Mouse (Mus musculus): Measurements from ENCODE around the gene Gkn2. TPM values are rescaled to one million over a fixed set of nuclear protein-coding genes. Genes with fewer than 3 reads are reported as not detected.

Gkn2 gene
- not detected for total RNA-seq (2021)
- long read RNA-seq, experiment 1, result 0 reads
- long read RNA-seq, experiment 2, result 0 reads

DNA sequence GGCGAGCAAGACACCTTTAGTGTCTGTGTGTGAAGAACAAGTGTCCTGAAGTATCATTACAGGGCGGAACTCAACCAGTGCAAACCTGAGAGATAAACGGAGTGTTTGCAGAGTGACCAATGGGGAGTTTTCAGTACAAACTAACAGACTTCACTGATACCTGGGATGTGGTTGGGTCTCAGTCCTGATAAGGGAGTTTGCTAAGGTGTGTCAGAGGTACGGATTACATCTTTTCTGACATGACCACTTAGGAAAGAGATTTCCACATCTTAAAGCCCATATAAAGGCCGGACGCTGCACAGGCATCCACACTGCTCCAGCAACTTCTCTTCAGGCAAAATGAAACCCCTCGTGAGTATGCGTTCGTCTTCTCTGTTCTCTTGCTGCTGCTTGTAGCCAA is at the start of gene Gkn2:
TSS of gene Gkn2 (plus strand) at position 301 of the 400 bp plus-strand sequence.
- no peak for DNase-seq
- intact Hi-C loops (cut with DNase I), result no loop called here

DNA sequence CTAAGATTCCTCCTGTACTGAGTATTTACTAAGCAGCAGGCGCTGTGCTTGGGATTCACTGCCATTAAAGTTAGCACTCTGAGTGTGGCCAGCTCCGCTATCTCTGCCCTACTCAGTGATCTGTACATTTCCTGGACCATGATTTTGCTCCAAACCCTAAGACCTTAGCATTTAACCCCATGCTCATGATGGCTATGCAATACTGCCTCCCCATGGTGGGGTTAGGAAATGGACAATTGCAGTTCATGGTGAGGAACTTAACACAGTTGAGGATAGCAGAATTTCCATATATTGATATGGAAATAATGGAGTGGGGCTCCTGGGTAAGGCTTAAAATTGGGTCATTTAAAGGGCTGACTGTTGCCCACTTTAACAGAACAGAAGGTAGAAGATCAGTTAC is 49.8 kb upstream of the Gkn2 start:
- DNase-seq, result peak in 1 of 2 experiments; percentile 59
- intact Hi-C loops (cut with DNase I), result loop anchor here (1.0 kb wide), 1 partner anchor 222 kb away; no protein-coding TSS in a partner anchor

DNA sequence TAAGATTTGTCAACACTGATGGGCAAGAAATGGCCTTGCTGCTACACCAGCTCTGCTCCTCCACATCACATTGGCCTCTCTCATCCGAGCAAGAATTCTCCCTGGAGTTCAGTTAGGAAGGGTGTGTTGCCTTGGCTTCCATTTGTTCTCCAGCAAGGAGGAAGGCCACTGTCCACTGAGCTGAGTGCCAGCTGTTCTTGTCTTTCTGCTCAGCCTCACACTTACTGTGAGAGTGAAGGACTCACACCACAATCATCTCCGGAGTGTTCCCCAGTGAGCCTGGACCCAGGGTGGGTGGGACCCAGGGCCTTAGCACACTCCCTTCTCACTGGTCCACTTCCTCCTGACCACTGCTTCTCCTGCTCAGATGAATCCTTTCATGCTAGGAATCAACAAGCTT is 46.2 kb upstream of the Gkn2 start:
- intact Hi-C loops (cut with DNase I), result no loop called here
- no peak for DNase-seq

DNA sequence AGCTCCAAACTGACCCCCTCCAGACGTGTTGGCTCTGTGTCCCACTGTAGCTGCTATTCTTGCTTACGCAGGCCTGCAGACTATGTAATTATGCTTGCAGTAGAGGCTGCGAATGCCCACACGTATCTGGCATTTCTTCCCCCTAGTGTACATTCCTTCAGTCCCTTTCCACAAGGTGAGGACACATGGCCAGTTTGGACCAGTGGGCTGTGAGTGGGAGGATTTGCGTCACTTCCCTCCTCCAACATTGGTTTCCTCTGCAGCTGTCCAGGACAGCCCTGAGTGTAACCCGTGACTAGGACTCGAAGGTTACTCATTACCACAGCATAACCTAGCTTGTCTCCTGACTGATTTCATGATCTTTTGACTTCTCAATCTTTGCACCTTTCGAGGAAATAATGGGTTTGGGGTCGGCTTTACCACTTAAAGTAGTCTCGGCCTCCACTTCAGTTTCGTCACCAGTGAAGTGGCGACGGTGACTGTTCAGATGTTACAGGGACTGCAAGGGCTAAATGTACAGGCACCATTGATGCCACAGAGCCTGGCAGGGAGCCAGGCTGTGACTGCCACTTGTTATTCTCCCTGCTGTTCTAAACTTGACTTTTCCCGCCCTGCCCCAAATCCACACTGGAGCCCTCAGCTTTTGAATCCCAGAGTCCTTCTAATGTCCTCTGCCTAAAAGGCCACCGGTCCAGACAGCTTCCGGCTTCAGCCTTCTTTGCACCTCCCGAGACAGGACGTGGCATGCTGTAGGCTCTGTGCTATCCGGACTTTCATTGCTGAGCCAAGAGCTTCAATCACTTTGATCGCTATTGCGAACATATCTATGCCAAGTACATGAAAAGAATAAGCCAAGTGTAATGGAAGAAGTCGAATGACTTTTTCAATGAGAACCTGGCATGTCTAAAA is 44.6 kb upstream of the Gkn2 start:
- no peak for DNase-seq
- intact Hi-C loops (cut with DNase I), result no loop called here

DNA sequence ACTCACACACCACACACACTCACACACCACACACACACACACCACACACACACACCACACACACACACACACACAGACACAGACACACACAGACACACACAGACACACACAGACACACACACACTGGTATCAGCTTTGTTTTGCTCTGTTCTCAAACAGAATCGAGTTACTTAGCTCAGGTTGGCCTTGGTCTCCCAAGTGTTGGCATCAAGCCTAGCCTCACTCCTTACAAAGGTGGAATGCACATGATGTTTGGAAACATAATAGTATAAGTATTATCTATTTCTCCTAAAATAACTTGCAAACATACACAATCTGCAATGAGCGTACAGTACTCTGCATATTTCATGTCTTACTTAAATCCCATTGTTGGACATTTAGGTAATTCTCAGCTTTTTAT is 40.8 kb upstream of the Gkn2 start:
- DNase-seq, result no peak
- intact Hi-C loops (cut with DNase I), result no loop called here

DNA sequence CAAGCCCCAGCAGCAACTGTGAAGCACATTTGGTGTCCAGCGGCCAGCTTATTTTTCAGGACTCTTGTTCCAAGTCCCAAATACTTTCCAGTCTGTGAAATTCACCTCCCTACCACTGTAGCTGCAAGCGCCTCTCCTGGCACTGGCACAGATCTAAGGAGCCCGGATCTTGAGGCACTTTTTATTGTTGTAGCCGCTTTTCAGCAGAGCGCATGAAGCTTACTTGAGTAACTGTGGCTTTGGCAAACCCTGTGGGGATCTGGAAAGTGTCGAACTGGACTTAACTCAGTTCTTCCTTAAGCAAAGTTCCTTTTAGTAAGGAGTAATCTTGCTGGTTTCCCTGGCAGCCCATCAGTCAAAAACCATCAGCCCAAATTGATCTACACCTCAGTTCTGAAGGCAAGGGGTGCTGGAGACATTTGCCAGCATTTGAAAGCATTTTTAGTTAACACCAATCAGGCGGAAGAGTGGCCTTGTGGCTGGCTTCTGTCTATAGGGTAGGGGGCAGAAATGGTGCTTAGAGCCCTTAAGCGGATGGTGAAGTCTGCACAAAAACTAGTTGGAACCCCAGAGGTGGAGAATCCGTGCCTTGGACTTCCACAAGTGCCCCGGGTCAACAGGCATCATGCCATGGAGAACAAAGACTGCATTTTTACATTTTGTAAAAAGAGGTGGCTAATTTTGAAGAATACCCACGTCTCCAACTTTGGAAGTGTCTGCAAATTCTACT is 38.6 kb upstream of the Gkn2 start:
- DNase-seq, result peak in 1 of 2 experiments; percentile 40
- intact Hi-C loops (cut with DNase I), result loop anchor here (1.0 to 5.0 kb wide), 2 partner anchors 53 to 233 kb away; partner anchors contain the start of gene Gkn3

DNA sequence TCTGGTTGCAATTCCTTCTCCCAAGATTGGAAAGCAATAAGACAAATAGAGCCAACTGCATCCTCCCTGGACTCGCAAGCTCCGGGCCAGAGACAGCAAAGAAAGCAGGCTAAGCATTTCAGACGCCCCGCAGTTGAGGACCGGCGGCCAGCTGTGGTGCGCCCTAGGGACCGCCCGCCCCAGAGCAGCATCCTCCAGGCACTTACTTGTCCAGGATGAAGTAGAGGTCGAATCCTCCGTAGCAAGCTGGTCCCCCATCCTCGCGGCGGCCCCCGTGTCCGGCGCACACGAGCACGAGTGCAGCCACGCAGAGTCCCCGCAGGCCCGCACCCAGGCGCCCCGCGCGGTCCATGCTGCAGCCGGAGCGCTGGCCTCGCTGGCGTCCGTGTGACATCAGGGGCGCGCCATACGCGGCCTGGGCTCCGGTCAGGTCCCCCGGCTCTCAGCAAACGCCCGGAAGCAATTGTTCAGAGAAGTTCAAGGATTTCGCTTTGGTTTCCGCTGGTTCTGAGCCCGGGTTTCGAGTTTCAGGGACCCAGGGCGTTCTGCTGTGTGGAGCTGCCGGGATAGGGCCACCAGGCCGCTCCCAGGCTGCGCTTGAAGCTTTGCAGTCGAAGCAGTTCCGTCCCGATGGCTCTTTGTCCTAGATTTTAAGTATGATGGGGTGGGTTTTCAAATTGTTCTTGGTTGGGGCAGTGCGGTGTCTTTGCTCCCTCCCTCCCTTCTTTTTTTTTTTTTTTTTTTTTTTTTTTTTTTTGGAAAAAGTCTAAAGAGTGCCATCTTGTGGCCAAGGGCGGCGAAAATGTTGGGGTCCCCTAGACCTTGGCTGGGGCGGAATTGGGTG is 37.8 kb upstream of the Gkn2 start, which contains the start of gene Antxr1:
TSS of gene Antxr1 (minus strand) at position 731 of the 844 bp plus-strand sequence.
- intact Hi-C loops (cut with DNase I), result loop anchor here (1.0 to 5.0 kb wide), 2 partner anchors 52 to 234 kb away; partner anchors contain the start of gene Gkn3

DNA sequence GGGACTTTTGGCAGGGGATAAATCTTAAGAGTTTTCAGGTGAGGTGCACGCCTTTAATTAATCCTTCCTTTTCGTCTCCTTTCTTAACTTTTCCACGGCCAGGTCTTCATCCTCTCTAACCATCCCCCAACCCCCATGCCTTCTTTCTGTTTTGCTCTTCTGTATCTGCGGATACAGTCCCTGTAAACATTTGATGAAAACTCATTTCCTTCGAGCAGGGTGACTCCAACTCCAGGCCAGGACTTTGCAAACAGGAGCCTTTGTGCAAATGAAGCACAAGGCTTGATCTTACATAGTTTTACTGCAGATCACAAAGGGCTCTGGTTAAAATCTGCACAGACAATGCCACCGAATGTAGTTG is 37.2 kb upstream of the Gkn2 start:
- intact Hi-C loops (cut with DNase I), result loop anchor here (1.0 to 5.0 kb wide), 2 partner anchors 51 to 235 kb away; partner anchors contain the start of gene Gkn3
- DNase-seq, result no peak

More for the DNA sequence above, 37.8 kb upstream of the Gkn2 start, which contains the start of gene Antxr1:
- DNase-seq, result peak; percentile 61 to 68

DNA sequence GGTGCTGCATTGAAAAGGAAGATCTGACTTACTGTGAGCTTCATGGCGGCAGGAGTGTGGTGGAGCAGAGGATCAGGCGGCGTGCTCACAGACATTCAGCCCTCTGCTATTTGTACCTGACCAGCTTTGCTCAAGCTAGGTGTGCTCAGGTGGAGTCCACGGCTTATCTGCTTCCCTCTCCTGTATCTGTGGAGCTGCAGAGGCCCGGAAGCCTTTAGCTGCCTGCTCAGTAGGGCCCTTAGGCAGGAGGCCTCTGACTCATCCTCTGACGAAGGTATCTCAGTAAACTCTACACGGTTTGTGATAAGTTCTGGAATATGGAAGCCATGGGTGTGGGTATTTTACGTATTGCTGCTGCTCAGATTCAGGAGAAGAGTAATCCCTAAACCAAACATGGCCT is 22.3 kb upstream of the Gkn2 start, which contains the start of gene Gkn1:
TSS of gene Gkn1 (minus strand) at position 114 of the 400 bp plus-strand sequence.
- intact Hi-C loops (cut with DNase I), result no loop called here
- DNase-seq, result no peak

DNA sequence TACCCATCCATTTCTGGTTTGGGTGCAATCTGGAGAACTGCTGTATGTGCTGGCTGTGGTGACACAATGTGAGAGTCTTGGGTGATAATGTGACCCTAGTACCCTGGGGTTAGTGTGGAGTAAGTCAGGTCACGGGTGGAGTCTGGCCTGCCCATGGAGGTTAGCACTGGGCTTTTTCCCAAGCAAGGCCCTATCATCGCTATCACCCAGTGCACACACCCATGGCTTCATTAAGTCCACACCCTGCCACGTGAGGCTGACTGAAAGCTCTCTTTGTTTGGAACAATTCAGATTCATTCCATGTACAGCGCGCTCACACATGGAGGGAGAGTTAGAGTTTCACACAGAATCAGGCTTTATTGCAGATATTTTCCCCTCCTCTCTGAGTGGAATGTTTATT is 18.7 kb upstream of the Gkn2 start:
- intact Hi-C loops (cut with DNase I), result no loop called here

DNA sequence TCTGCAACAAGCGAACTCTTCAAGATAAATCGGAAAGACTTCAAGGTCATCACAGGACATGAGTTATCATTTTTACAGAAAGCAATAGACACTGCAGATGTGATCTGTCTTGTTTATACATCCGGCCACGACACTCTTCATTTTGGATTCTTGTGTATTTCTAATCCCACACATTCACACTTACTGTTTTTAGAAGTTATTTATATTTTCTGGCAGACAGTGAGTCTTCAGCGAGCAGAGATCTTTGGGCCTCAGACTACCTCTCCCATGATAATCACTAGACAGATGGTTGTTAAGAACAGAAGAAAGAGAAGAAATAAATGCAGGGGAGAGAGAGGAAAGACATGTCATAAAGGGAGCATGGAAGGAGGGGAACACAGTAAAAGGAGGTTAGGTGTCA is 3.9 kb upstream of the Gkn2 start:
- no peak for DNase-seq
- intact Hi-C loops (cut with DNase I), result no loop called here

More for the DNA sequence above, 18.7 kb upstream of the Gkn2 start:
- no peak for DNase-seq

DNA sequence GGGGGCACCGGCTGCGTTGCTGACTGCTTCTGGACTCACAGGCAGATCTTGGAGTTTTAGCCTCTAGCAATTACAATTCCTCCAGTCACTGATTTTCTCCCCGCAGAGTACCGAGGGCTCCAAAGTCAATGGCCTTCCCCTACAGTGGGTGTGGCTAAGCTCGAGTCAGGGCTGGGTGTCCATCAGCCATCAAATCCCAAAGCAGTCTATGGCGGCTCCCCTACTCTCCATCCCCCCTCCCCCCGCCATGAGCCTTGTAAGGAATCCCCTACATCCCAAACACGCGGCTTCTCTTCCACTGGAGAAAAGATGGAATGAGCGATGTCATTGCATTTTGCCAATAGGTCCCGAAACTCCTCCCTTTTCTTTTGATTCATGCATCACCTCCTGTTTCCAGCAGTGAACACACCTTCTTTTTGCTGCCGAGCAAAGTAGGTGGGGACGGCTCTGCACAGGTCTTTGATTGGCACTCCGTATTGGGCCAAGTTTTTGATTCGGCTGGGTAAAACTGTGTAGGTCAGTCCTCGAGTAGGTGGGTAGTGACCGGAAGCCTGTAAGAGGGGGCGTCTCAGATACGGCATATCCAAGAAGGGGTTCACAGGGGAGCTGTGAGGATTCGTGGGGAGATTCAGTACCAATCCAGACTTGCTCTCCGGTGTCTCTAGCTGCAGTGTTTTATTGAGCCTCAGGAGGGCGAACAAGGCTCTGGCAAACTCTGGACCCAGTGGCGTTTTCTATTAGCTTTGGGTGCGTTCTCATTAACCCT is 11.0 kb downstream of the Gkn2 start:
- DNase-seq, result peak in 1 of 2 experiments; percentile 33
- intact Hi-C loops (cut with DNase I), result no loop called here

DNA sequence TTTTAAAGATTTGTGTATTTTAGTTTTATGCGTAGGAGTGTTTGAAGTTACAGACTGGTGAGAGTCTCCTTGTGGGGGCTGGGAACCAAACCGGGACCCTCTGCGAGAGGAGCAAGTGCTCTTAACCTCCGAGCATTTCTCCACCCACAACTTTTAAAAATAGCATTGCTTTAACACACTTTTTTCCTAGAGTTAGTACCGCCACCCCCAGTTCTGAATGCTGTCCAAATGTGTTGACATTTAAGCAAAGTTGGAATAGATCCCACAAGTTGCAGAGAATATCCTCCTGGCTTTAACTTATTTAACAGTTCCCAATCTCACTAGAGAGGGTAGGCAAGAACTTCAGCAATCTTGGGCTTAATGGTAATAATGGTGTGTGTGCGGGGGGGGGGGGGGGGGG is 11.6 kb downstream of the Gkn2 start:
- intact Hi-C loops (cut with DNase I), result loop anchor here (5.0 kb wide), 1 partner anchor 47 kb away; the partner anchor contains the start of gene Antxr1
- DNase-seq, result no peak

DNA sequence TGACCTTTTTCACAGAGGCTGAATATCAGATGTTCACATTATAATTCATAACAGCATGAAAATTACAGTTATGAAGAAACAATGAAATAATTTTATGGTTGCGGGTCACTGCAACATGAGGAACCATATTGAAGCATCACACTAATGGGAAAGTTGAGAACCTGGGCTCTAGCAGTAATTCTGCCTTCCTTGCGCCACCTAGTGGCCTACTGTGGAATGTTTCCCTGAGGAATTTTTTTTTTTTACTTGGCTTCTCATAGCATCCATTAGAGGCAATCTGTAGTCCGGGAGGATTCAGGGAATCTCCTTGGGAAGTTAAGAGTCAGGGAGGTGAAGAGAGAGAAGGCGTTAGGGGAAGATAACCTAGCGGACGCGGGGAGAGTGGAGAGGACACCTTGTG is 13.0 kb downstream of the Gkn2 start:
- intact Hi-C loops (cut with DNase I), result loop anchor here (1.0 to 5.0 kb wide), 2 partner anchors 49 to 285 kb away; partner anchors contain the start of gene Antxr1
- peak; percentile 65 to 82 for DNase-seq

DNA sequence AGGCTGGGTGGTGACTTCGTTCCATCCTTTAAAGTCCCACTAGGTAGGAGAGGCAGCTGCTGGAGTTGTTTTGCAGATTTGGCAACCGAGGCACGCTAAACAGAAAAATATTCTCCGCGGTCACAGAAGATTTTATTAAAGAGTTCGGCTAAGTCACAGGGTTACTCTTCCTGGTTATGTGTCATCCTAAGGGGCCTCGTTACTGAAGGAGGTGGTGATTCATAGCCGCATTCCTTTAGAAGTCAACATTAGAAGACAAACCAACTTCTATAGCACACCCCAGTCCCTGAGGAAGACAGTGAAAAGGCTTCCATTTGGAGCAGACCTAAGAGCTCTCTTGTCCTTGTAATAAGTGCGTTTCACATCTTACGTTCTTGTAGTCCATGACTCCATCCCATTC is 13.5 kb downstream of the Gkn2 start:
- no peak for DNase-seq
- intact Hi-C loops (cut with DNase I), result loop anchor here (1.0 to 5.0 kb wide), 2 partner anchors 49 to 285 kb away; partner anchors contain the start of gene Antxr1

DNA sequence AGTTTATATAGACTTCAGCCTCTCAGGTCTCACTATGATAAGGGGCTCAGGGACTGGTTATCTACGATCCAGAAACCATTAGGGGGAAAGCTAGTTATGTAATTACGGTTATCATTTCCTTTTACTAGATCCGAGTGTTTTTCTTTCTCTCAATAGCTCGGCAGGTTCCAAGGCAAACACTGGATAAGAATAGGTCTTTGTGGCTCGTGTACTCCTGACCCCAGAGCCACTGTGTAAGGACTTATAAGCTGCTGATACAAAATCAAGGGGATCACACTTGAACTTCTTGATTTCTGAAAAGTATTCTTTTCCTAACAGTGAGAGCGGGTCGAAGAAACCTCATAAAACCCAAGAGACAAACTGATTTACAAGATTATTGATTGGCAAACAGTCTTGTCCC is 15.7 kb downstream of the Gkn2 start, which contains the start of gene Gkn3:
TSS of gene Gkn3 (minus strand) at position 59 of the 400 bp plus-strand sequence.
- intact Hi-C loops (cut with DNase I), result loop anchor here (5.0 kb wide), 1 partner anchor 52 kb away; the partner anchor contains the start of gene Antxr1
- no peak for DNase-seq

DNA sequence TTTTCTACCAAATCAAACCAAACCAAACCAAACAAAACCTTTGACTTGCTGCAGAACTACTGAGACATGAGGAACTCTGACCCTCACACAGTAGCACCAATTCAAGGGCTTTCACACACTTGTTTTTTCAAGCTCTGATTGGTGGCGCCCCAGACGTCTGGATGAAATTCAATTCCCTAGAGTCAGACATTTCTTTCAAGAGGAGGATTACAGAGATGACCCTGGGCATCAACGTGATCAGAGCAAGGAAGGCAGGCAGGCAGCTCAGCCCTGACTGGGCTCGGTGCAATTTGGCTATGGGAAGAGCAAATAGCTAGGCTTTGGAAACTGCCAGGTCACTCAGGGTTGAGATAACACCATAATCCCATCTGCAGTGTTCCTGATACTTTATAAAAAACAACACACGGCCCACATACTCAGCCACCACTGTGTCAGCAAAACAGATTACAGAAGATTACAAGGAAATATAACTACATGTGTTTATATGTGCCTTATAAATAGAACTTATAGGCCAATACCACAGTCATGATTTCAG is 16.4 kb downstream of the Gkn2 start:
- intact Hi-C loops (cut with DNase I), result loop anchor here (5.0 kb wide), 1 partner anchor 52 kb away; the partner anchor contains the start of gene Antxr1
- DNase-seq, result no peak

DNA sequence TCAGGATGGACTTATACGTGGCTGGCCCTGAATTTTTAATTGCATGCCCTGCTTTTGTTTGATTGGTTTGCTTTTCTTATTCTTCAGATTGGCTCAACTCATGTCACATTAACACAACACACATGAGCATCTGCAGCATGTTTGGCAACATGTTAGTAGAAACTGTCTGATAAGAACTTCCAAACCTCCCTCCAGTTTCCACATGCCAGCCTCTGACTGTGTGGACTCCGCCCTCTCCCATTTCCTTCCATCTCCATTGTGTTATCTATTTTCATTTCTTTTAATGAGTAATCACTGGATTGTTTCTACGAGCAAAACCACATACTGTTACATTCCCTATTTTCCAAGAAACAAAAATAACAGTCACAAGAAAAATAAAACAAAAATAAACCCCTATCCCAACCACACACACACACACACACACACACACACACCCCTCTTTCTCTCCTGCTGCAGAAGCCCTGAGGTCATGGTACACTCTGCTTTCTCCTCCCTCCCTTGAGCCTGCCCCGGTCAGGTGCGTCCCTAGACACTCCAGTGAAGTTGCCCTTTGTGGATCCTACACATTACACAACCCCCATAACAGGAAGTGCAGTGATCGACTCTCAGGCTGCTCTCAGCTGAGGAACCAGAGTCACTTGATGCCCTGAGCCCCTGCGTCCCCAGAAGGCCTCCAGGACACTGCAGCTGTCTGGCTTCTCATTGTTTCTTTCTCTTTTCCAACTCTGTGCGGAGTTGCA is 20.5 kb downstream of the Gkn2 start:
- intact Hi-C loops (cut with DNase I), result no loop called here
- DNase-seq, result no peak
